Mouse (Mus musculus) stomach, embryonic 14.5 days (tissue): ENCODE data around the gene Ttc33. TPM values are rescaled to one million over a fixed set of nuclear protein-coding genes. Genes with fewer than 3 reads are reported as not detected.
A peak's percentile ranks its signal among the peaks of the same experiment; 100 is the strongest.

Experiments used
- ATAC-seq: fragments of 200-750 bp; cut with Nextera tagmentation; 2 replicates; pipeline ENCODE4 v1.8.0; 2017; ENCODE audit warnings: low read depth, moderate TSS enrichment; ENCODE audit not compliant: insufficient number of reproducible peaks, insufficient read depth, low FRiP score
- H3K27ac ChIP-seq: fragments of 300-500 bp; sonication (generic); 2 replicates; pipeline ENCODE4 v1.5.1; 2014; ENCODE audit warnings: mild to moderate bottlenecking, low read length, moderate library complexity, mixed read lengths
- H3K27me3 ChIP-seq: fragments of 300-500 bp; sonication (generic); 2 replicates; pipeline ENCODE4 v1.6.1; 2014; ENCODE audit warnings: low read length, control low read depth, mixed read lengths; ENCODE audit not compliant: control insufficient read depth, insufficient read depth
- H3K36me3 ChIP-seq: fragments of 300-500 bp; sonication (generic); 2 replicates; pipeline ENCODE4 v1.6.1; 2014; ENCODE audit warnings: mild to moderate bottlenecking, control low read depth, low read length, moderate library complexity, mixed read lengths; ENCODE audit not compliant: control insufficient read depth, insufficient read depth
- H3K4me1 ChIP-seq: fragments of 300-500 bp; sonication (generic); 2 replicates; pipeline ENCODE4 v1.6.1; 2014; ENCODE audit warnings: low read length, control low read depth, mixed read lengths; ENCODE audit not compliant: control insufficient read depth, insufficient read depth
- H3K4me2 ChIP-seq: fragments of 300-500 bp; sonication (generic); replicated peaks from 2 replicates; pipeline ENCODE4 v1.6.1; 2014; ENCODE audit warnings: low read depth, low read length, control low read depth
- H3K4me3 ChIP-seq: fragments of 300-500 bp; sonication (generic); 2 replicates; pipeline ENCODE4 v1.5.1; 2014; ENCODE audit warnings: low read depth, low read length, control low read depth
- H3K9ac ChIP-seq: fragments of 300-500 bp; sonication (generic); replicated peaks from 2 replicates; pipeline ENCODE4 v1.6.1; 2014; ENCODE audit warnings: low read depth, mild to moderate bottlenecking, control low read depth, low read length, moderate library complexity, mixed read lengths
- H3K9me3 ChIP-seq: fragments of 300-500 bp; sonication (generic); 2 replicates; pipeline ENCODE4 v1.6.1; 2016; ENCODE audit warnings: low read depth, low read length, control low read depth; ENCODE audit not compliant: control insufficient read depth
- WGBS: fragments of 180-500 bp; shearing (Covaris S2); extraction: QIAGEN DNeasy Blood & Tissue Kit; methylation state at CpG from one replicate; pipeline ENCODE4 v1.1.7; 2014; 5-methylcytosine and 5-hydroxymethylcytosine counted together
- polyA plus RNA-seq: library from polyadenylated mRNA; unstranded; fragments of >200 nt; fragmentation: Nextera tagmentation; extraction: Ambion mirVana; gene quantifications from 2 replicates; pipeline ENCODE4 v1.2.1, GENCODE M21; 2014

The Ttc33 gene
- polyA plus RNA-seq, 1 experiment from 2014 or later = 47.6 TPM

DNA sequence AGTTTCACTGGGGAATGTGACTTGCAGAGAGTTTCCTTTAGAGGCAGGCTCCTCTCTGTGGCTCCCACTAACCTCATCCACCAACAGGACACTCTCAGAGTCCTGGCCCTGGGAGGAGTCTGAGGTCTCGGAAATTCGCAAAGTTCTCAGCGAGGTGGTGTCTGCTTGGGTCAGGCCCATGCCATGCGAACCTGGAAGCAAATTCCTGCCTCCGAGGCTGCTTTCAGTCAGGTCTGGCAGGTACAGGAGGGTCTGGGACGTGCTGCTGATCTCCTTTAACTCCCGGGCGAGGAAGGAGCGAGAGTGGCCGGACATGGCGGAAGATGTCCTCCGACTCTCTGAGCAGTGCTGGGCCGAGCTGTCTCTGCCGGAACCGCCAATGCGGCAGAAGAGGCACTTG is 49.3 kb downstream of the Ttc33 start:
- WGBS = 81% methylated on average over 16 of the region's 16 CpGs
- ATAC-seq = no peak
- Histone ChIP-seq H3K4me2 (no peak overlapping the region), H3K4me1 (no peaks in the 10 kb centered on the region), H3K9ac (no peak overlapping the region), H3K9me3 (no peaks in the 10 kb centered on the region), H3K36me3 (no peaks in the 10 kb centered on the region), H3K27ac (no peak overlapping the region), H3K27me3 (no peaks in the 10 kb centered on the region), H3K4me3 (no peak overlapping the region)

DNA sequence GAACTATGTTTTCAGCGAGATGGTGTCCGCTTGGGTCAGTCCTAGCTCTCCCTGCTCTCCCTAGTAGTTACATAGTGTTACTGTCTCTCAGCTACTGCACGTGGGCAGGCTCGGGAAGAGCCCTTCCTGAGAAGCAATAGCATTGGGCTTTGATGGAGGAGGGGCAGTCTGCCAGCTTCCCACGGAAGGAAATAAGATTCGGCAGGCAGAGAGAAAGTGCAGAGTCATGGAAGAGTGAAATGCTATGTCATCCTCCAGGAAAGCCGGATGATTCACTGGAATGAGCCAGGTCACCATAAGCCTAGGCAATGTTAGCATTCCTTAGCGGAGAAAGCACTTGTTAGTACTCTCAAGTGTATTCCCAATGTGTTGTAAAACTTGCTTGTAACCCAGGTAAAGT is 50.2 kb downstream of the Ttc33 start:
- Histone ChIP-seq H3K4me3 (no peak overlapping the region), H3K36me3 (no peaks in the 10 kb centered on the region), H3K4me1 (no peaks in the 10 kb centered on the region), H3K9ac (no peak overlapping the region), H3K27me3 (no peaks in the 10 kb centered on the region), H3K27ac (no peak overlapping the region), H3K9me3 (no peaks in the 10 kb centered on the region), H3K4me2 (no peak overlapping the region)
- WGBS = 32% methylated on average over 8 of the region's 8 CpGs
- no peak for ATAC-seq

DNA sequence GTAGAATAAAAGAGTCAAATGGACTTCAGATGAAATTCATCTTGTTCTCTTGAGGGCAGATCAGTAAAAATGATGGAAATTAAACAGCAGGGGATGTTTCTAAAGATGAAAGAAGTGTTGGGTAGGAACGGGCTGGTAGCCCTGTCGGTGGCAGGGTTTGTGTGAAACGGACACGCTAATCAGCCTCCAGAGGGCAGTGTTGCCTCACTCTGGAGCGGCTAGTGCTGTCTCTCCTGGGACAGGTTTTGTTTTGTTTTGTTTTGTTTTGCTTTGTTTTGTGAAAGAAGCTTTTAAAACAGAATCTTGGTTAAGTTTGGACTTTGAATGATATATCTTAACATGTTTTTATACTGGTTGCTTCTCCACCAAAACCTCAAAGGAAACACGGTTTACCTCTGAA is 51.2 kb downstream of the Ttc33 start:
- Histone ChIP-seq H3K4me2 (no peak overlapping the region), H3K27me3 (no peaks in the 10 kb centered on the region), H3K4me1 (no peaks in the 10 kb centered on the region), H3K36me3 (no peaks in the 10 kb centered on the region), H3K9ac (no peak overlapping the region), H3K27ac (no peak overlapping the region), H3K4me3 (no peak overlapping the region), H3K9me3 (no peaks in the 10 kb centered on the region)
- 17% methylated on average over 6 of the region's 6 CpGs for WGBS
- ATAC-seq = no peak; the same call in 1 of the 2 replicates

DNA sequence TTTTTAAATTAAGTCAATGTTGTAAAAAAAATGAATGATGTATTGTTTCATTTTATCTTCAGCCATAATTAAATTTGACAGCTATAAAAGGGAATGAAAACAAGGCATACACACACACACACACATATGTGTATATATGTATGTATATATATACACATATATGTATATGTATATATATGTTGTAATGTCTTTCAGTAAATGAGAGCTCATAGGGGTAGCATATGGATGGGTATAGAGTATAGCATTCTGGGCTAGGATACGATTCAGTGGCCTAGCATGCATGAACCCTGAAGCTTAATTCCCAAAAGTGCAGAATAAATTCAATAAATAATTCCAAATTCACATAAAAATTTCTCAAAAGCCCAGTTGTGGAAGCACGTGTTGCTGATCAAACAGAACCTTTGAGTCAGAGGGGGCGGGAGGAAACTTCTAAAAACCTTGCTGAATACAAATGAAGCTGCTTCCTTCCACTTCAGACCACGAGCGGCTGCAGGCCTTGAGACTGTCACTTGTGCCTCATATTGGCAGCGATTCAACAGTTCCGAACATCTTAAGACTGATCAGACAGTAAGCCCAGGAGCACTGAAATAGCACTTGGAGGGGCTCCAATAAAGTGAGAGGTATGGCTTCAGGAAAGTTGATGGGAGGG is 51.8 kb downstream of the Ttc33 start:
- no peak for ATAC-seq
- Histone ChIP-seq H3K4me1 (no peaks in the 10 kb centered on the region), H3K27me3 (no peaks in the 10 kb centered on the region), H3K27ac (no peak overlapping the region), H3K9me3 (no peaks in the 10 kb centered on the region), H3K36me3 (no peaks in the 10 kb centered on the region), H3K4me3 (no peak overlapping the region), H3K9ac (no peak overlapping the region), H3K4me2 (no peak overlapping the region)
- WGBS = 63% methylated on average over 7 of the region's 7 CpGs

DNA sequence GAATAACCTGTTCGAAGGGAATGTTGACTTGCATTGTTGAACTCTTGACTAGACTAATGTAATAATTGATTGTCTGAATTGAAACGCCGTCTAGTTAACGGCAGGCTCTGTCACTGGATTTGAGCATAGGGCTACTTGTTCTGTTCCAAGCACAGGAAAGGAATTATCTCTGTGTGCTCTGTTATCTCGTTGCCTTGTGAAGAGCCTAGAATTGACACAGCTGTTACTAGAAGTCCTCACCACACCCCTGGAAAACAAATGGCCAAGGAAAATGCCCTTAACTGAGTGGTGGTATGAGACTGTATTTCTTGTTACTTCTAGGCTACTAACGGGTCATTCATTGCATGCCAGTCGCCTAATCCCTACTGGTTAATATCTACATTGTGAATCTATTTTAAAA is 52.7 kb downstream of the Ttc33 start:
- Histone ChIP-seq H3K9me3 (no peaks in the 10 kb centered on the region), H3K4me2 (no peak overlapping the region), H3K27me3 (no peaks in the 10 kb centered on the region), H3K27ac (no peak overlapping the region), H3K4me1 (peaks cover 3% of the 10 kb centered on the region; the same call in 1 of the 2 replicates), H3K36me3 (no peaks in the 10 kb centered on the region), H3K4me3 (no peak overlapping the region), H3K9ac (no peak overlapping the region)
- ATAC-seq = no peak
- 65% methylated on average over 7 of the region's 7 CpGs for WGBS

DNA sequence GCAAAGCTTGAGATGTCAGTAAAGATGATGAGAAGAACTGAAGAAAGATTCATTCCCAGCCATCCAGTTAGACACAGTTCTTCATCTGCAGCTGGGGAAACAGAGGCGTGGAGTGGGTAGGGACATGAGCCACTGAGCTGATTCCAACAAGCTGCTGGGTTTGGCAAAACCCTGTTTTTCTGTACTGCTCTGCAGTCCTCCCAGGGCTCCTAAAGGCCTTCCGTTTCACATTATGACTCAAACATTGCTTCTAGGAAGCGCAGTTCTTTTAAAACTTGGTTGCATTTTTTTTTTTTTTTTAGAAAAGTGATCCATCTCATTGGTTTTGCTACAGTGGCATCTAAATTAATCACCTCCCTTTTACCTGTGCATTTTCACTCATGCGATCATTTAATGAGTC is 53.2 kb downstream of the Ttc33 start:
- no peaks in the 10 kb centered on the region for H3K9me3 ChIP-seq
- WGBS = 84% methylated on average over 4 of the region's 4 CpGs
- no peak overlapping the region for H3K9ac ChIP-seq
- no peaks in the 10 kb centered on the region for H3K27me3 ChIP-seq
- no peaks in the 10 kb centered on the region for H3K36me3 ChIP-seq
- peaks cover 4% of the 10 kb centered on the region; the same call in 1 of the 2 replicates for H3K4me1 ChIP-seq
- no peak overlapping the region for H3K4me3 ChIP-seq
- H3K4me2 ChIP-seq = no peak overlapping the region
- H3K27ac ChIP-seq = no peak overlapping the region
- no peak for ATAC-seq

DNA sequence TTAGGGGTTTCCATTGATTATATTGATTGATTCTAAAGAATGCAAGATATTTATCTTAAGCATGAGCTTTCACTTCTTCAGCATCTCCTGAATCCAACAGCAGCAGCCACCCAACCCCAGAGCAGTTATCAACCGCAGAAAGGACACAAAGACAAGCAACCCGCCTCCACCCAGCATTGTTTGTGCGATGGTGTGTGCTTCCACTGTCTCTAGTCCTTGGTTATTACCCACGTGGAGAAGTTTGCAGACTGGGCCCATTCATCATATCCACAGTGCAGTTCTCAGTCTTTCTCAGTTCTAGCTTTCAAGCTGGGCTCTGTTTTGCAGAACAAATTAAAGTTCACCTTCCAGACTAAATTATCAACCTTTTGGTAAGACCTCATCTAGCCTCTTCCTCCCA is 54.0 kb downstream of the Ttc33 start:
- H3K27me3 ChIP-seq = no peaks in the 10 kb centered on the region
- 60% methylated on average over 4 of the region's 4 CpGs for WGBS
- H3K36me3 ChIP-seq = no peaks in the 10 kb centered on the region
- H3K4me1 ChIP-seq = peaks cover 8% of the 10 kb centered on the region; the same call in 1 of the 2 replicates
- ATAC-seq = no peak
- no peaks in the 10 kb centered on the region for H3K9me3 ChIP-seq
- H3K27ac ChIP-seq = no peak overlapping the region
- H3K4me3 ChIP-seq = no peak overlapping the region
- no peak overlapping the region for H3K9ac ChIP-seq
- H3K4me2 ChIP-seq = peak overlapping the region; percentile 100; the same call in 1 of the 2 replicates

DNA sequence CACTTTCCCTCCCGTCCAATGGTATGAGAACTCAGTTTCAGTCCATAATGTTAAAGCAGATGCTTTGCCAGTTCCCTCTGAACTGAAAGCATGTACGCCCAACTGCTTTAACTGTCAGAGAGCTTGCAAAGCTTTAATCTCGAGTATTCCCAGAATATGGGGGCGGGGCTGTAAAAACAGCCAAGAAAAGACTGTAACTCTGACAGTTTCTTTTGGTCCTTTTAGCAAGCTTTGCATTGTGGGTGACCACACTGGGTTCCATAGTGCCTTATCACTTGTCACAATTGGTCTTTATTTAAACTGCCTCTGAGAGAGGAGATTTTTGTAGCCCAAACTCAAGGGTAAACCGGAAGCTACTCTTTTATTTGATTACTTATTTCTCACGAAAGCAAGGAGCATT is 54.6 kb downstream of the Ttc33 start:
- H3K36me3 ChIP-seq = no peaks in the 10 kb centered on the region
- no peaks in the 10 kb centered on the region for H3K27me3 ChIP-seq
- 0 out of 2 replicates have a peak overlapping the region, but pooled peaks have one; percentile 60 for H3K4me3 ChIP-seq
- no peaks in the 10 kb centered on the region for H3K9me3 ChIP-seq
- H3K27ac ChIP-seq = no peak overlapping the region
- WGBS = 52% methylated on average over 6 of the region's 6 CpGs
- no peak overlapping the region for H3K9ac ChIP-seq
- ATAC-seq = no peak
- peaks cover 12% of the 10 kb centered on the region; the same call in 1 of the 2 replicates for H3K4me1 ChIP-seq
- peak overlapping the region; percentile 100 for H3K4me2 ChIP-seq

DNA sequence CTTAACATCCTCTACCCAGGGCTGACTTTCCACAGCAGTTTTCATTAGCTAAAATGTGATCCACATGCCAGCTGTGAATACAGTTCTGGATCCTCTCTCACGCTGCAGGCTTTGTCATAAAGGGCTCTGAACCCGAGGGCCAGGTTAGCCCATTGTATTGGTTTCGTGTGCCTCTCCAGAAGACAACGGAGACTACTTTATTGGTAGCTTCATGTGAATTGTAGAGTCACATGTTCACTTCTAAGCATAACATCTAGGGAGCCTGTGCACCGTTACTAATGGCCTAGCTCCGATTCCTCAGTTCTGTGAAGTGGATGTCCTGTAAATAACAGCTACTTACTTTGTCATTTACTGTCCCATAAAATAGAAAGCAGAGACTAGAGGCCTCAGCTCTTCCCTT is 55.0 kb downstream of the Ttc33 start:
- 75% methylated on average over 6 of the region's 6 CpGs for WGBS
- H3K27ac ChIP-seq = no peak overlapping the region
- peak overlapping the region; percentile 60; the same call in 1 of the 2 replicates for H3K4me3 ChIP-seq

More for the DNA sequence above, 55.0 kb downstream of the Ttc33 start:
- ATAC-seq = no peak
- H3K4me1 ChIP-seq = peaks cover 12% of the 10 kb centered on the region; the same call in 1 of the 2 replicates
- peak overlapping the region; percentile 100 for H3K4me2 ChIP-seq
- no peaks in the 10 kb centered on the region for H3K9me3 ChIP-seq
- no peak overlapping the region for H3K9ac ChIP-seq
- no peaks in the 10 kb centered on the region for H3K36me3 ChIP-seq
- no peaks in the 10 kb centered on the region for H3K27me3 ChIP-seq
